Comparison of ENCODE assay signal across 18 mouse cellular contexts in the genomic region with DNA sequence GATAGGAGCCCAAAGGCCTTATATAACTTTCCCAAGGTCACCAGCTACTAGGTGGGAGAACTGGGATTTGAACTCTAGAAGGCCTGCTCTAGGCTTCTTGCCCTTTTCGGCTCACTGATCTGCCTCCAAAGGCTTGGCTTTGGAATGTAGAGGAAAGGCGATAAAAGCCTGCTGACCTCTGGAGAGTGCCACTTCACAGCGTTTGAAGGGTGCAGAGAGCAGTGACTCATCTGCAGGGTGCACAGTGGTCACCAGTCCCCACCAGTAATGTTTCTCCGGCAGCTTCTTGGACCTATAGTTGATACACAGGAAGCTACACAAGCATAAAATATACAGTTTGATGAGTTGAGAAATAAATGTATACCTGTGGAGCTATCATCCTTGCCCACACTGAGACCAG.
"Had no signal": no experiment of that assay in that cellular context is flagged by ENCODE, and none has a peak within 500 bp of the region (broad histone marks: within the 10 kb centered on the region; RNA-seq: fewer than 3 reads in every experiment).

No protein-coding gene starts in this region.

- H3K9ac ChIP-seq: liver, embryonic 13.5 days; liver, embryonic 15.5 days; liver, postnatal 0 days; lung, embryonic 15.5 days; midbrain, embryonic 12.5 days; neural tube, embryonic 13.5 days; neural tube, embryonic 15.5 days; stomach, embryonic 15.5 days had no signal

- H3K27ac ChIP-seq: liver, embryonic 13.5 days; liver, embryonic 15.5 days; lung, embryonic 15.5 days; midbrain, embryonic 10.5 days; midbrain, embryonic 12.5 days; neural tube, embryonic 13.5 days; neural tube, embryonic 15.5 days; stomach, embryonic 15.5 days; stomach, postnatal 0 days had no signal

- H3K4me1 ChIP-seq: liver, embryonic 15.5 days had no signal

- H3K27me3 ChIP-seq: liver, embryonic 13.5 days; liver, embryonic 15.5 days; lung, embryonic 15.5 days; stomach, embryonic 15.5 days had no signal

- H3K9me3 ChIP-seq: liver, embryonic 13.5 days; liver, embryonic 15.5 days; lung, embryonic 15.5 days; midbrain, embryonic 10.5 days; midbrain, embryonic 12.5 days; neural tube, embryonic 13.5 days; neural tube, embryonic 15.5 days; stomach, embryonic 15.5 days had no signal

- H3K4me2 ChIP-seq: liver, embryonic 13.5 days; liver, embryonic 15.5 days; lung, embryonic 15.5 days; midbrain, embryonic 12.5 days; neural tube, embryonic 13.5 days; neural tube, embryonic 15.5 days; stomach, embryonic 15.5 days had no signal

- H3K36me3 ChIP-seq: liver, embryonic 15.5 days; stomach, embryonic 15.5 days had no signal

- H3K4me3 ChIP-seq: liver, embryonic 13.5 days; liver, embryonic 15.5 days; lung, embryonic 15.5 days; midbrain, embryonic 10.5 days; midbrain, embryonic 12.5 days; myocyte; neural tube, embryonic 13.5 days; neural tube, embryonic 15.5 days; stomach, embryonic 15.5 days had no signal

- ATAC-seq: liver, postnatal 0 days; midbrain, embryonic 16.5 days had no signal

- DNase-seq: liver, embryonic 13.5 days; liver, postnatal 0 days; midbrain, embryonic 14.5 days; retina, postnatal 1 day; right cerebral cortex, postnatal 14 days; thymus, adult 2 months; thymus, postnatal 25 days; thymus, postnatal 4 days had no signal
